Mouse (Mus musculus) brain, adult 2 months (tissue): Measurements from ENCODE around the gene Pank4.
A peak's percentile ranks its signal among the peaks of the same experiment; 100 is the strongest.

Experiments used
- DNase-seq: peaks from one replicate; pipeline ENCODE4 v3.0.0; 2011; ENCODE audit warnings: low read depth, low spot score

Gene Pank4

DNA sequence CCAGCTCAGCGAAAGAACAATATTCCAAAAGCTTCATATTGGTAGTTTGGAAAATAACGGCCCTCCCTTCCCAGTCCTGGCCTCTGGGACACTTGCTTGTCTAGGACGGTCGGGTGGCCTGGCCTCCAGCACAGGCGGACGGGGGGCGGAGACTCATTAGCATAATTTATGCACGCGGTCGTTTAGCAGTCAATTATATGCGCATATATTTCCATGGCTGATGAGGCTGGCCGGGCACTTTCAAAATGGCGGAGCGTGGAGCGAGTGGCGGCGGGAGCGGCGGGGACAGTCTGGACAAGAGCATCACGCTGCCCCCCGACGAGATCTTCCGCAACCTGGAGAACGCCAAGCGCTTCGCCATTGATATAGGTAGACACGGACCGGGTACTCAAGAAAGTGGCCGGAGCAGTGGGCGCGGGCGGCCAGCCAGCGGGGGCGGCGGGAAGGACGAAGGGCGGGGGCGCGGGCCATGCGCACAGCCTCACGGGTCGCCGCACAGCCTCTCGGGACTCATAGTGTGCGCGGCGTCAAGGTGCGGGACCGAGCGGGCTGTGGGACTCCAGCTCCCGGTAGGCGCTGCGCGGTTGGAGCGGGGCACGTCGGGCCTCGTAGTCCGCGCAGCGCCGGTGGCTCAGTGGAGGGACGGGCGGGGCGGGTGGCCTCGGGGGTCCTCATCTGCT lies at the start of gene Pank4:
Gene Pank4 (plus strand): TSS at position 223 of the 680 bp plus-strand sequence.
- DNase-seq = peak; percentile 98

DNA sequence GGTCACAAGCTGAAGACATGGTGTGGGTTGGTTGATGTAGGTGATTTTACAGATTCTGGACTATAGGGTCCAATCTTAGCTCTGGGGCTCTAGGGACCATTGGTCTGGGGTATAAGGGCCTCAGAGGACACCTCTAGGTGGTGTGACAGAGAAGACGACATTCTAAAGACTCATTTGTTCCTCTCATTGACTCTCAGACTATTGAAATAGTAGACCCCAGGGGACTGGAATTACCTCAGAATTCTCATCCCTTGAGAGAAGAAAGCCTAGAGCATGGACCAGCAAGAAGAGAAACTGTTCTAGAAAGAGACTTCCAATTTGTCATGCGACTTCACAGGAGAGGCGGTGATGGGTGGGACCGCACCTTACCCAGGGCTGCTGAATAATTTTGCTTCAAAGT lies 49.7 kb upstream of the Pank4 start:
- DNase-seq = no peak

DNA sequence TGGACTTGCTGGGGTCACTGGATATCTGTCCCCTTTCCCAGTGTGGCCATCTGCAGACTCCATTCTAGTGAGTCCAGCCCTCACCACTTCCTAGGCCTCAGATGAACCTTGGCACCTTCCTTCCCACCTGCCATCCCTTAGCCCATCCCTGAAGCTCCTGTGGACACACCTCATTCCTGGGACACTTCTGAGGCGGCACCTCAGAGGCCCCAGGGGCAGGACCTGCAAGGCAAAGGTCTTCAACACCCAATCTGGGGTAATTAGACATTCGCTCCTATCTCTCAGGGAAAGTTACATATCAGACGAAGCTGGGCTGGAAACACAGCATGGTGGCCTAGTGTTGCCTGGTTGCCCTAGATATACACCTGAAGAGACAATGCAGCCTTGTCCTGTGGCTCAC lies 49.2 kb upstream of the Pank4 start:
- no peak for DNase-seq

DNA sequence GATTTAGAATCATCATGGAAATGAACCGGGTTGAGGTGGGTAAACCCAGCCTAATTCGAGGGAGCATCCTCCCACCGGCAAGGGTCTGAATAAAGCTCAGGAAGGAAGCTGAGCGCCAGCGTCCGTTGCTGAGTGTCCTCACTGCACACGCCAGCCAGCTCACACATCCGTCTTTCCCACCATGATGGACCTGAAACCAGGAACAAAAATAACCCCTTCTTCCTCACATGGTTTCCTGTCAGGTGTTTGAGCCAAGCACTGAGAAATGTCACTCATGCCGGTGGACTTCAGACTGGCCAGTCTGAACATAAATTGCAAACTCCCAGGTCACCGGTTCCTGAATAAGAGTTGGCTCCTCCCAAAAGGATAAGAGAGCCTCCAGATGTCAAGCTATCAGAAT lies 48.6 kb upstream of the Pank4 start:
- DNase-seq = no peak

DNA sequence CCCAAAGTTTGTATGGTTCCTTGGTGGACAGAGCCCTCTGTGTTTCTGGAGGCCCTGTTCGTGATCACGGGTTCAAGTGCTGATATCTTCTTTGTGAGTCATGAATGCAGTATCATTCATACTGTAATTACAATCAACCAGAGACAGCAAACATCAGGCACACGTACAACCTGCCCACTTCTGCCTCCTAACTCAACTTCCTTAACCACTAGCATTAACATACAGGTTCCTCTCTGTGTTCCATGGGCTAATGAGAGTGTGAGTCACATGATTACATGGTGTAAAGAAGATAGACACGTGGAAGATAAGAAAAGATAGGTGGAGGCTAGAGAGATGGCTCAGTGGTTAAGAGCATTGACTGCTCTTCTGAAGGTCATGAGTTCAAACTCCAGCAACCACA lies 47.3 kb upstream of the Pank4 start:
- no peak for DNase-seq

DNA sequence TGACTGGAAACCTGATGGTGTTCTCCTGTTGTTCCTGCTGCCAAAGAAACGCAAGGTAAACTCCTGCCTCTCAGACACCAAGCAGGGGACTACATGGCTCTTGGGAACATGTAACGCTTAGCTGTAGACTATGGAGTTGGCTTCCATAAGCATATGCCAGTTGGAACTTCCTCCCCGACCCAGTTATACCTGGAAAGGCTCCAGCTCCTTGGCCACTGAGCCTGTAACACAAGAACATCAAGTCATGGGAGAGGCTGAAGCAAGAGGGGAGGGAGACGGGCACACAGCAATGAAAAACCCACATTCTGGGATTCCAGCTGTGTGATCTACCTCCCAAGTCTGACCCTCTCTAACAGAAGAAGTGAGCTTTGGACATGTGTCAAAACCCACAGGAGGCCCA lies 41.6 kb upstream of the Pank4 start:
- DNase-seq = peak; percentile 69

DNA sequence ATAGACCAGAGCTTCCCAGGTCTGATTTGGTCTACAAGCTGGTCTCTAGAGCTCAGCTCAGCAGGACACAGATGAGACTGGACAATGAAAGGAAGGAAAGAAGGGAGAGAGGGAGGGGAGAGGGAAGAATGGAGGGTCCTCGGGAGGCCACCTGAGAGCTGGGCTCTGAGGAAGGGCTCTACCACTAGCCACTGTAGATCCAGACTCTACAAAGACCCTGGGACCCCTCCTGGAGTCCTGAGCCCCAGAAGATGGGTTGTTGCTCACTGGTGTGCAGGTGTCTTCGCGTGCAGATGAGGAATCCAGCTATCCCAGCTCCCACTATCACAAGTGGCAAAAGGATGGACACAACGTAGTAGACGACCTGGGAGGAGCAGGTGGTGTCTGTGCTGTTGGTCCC lies 41.0 kb upstream of the Pank4 start:
- no peak for DNase-seq

DNA sequence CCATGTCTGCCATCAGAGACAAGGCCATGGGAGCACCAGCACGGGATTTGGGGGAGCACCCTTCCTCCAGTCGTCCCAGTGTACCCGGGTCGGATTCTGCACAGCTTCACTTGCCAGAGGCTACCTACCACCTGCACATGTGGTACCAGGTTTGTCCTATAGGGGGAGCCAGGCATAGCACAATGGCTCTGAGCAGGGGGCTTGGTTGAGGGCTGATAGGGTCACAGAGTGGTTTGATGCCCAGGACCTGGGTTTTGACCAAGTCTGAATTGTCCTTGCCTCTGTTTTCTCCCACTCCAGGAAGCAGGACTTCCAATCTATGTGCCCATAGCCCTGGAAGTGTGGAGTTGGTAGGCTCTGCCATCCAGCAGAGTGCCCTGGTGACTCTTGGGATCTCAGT lies 38.5 kb upstream of the Pank4 start:
- no peak for DNase-seq

DNA sequence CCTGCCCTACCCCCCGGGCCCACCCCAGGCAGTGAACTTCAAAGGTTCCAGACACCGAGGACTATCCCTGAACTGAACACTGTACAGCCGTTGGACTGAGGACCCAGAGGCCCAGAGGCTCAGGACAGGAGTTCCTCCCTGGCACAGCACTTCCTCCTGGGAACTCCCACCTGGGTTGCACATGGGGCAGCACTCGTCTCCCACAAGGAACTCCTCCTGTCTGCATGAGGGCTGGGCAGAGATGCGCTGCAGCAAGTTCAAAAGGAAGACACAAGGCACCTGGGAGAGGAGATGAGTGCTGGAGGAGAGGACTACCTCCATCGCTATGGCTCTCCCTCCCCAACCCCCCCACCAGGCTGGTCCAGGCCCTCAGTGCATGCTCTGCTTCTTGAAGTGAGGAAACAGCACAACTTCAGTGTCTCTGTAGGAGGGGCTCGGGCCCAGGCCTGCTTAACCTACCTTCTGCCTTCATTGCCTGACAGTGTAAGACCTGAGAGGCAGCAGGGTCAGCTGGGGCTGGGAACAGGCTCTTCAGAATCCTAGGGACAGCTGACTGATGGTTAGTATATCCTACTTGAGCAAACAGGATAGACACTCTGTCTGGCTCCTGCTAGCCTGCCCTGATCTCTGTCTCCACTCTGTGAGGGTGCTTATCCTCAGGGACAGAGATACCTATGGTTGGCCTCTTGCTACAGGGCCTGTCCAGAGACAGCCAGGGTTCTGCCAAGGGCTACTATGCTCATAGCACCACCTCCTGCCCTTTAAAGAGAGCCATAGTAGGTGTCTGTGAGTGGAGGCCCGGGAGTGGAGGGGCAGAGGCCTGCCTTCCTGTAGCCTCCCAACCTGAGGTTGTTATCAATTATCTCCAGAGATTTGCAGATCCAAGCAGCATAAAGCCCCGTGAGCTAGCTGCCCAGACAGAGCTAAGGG lies 36.7 kb upstream of the Pank4 start:
- no peak for DNase-seq

DNA sequence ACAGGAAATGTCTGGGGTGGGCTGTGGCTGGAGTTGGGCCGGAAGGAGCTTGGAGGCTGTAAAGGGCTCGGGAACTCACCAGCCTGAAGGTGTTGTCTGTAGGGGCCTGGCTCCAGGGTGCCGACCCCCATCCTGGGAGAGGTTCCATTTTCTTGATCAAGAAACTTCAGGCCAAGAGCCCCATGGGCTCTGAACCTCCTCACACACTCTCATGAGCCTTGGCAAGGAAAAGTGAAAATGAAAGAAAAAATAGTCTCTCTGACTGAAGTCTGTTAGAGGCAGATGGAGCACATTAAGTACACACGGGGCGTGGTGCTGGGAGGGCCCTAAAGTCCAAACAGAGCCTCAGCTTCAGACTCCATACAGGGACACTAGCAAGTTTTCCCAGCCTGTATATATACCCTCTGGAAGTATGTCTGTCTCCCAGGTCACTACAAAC lies 36.0 kb upstream of the Pank4 start:
- DNase-seq = no peak

DNA sequence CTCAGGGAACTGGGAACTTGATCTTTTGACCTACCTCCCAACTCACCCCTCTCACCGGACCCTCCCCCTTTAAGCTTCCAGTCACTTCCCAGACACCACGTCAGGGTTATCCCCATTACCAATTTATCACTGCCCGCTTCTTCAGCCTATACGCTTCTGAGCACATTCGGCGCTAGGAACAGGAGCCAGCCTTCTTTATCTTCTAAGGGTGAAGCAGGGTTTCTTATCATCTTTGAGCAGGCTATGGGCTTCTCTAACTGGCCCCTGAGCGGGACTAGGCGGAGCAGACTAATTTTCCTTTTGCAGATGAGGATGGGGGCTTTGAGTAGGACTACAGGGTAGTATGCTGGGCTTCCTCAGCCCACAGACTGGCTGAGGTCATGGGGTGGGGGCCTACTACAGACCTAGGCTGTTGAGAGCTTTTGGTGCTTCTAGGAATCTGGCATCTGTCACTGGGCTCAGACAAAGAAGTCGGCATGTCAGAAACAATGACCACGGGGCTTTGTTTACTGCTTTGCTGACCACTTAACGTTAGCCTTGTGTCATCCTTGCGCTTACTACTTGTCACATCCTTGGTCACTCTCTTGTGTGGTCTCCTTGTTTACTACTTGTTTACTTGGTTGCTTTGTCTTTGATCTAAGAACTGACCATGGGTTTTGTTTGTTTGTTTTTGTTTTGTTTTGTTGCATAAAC lies 35.4 kb upstream of the Pank4 start, which contains the start of gene Tnfrsf14:
Gene Tnfrsf14 (minus strand): TSS at position 169 of the 693 bp plus-strand sequence.
- no peak for DNase-seq

DNA sequence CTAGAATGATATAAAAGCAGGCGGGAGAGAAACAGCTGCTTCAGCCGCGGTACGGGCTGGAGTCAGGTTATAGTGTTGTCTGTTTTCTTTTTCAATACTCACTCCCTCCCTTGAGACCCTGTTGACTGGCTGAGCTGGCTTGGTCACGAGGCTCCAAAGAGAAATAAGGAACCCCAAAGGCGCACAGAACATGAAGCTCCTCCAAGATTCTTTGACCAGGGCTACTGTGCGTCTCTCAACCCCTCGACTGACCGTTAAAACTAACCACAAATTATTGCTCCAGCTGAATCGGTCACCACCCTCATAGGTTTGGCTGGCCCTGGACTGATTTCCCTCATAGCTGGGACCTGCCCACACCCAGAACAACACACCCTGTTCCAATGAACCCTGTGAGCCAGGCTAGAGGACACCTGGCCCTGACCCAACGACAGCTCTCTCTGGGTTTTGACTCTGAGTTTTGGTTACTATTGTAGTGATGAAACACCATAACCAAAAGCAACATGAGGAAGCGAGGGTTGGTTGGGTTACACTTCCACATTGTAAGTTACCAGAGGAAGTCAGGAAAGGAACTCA lies 34.7 kb upstream of the Pank4 start:
- no peak for DNase-seq

DNA sequence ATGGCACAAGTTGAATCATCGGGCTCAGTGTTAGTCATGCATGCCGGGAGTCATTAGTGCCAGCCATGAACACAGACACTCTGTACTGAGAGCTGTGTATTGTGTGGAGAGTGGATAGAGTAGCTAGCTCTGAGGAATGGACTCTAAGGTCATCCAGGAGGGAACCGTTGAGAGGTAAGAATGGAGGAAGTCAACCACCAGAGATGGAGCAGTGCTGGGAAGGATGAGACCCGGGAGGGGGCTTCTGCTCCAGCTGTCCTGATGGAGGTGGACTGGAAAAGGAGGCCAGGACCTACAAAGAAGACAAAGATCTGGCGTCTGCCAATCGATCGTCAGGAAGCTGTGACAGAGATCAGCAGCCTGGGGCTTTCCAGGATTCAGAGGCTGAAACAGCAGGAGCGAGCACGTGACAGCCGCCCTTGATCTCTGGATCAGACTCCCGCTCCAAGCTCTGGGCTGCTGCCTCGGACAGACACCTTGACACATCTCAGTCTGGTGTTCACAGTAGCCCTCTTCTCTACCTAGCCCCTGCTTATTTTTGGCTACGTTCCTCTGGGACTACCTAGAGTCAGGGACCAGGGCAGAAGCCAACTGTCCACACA lies 30.5 kb upstream of the Pank4 start:
- DNase-seq = no peak

DNA sequence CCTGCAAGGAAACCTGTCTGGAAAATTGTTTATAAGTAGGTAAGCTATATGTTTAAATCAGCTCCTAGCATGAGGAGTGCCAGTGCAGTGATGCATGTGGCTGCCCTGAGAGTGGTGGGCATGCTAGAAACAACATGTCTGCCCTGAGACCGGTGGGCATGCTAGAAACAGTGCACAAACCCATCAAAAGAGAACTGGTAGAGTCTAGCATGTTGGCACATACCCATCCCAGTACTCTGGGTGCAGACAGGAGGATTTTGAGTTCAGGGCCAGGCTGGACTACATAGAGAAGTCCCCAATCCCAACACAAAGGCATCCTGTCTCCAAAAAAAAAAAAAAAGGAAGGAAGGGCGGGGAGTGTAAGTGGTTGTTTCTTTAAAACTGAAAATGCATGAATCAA lies 29.1 kb upstream of the Pank4 start:
- no peak for DNase-seq

DNA sequence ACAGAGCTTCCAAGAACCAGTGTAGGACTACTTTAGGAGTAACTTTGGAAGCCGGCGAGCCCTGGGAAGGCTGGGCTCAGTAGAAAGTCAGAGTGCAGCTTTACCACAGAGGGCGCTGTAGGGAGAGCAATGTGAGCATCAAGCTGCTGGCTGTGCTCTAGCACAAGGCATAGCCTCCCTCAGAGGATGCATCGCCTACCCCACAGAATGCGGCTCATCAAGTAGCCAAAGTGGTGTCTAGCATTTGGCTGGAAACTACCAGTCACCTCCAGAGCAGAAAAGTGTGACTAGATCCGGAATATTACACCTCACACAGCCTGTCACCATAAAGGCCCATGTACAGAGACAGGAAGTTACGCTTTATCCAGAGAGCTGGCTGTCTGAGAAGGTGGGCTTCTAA lies 28.1 kb upstream of the Pank4 start:
- DNase-seq = no peak

DNA sequence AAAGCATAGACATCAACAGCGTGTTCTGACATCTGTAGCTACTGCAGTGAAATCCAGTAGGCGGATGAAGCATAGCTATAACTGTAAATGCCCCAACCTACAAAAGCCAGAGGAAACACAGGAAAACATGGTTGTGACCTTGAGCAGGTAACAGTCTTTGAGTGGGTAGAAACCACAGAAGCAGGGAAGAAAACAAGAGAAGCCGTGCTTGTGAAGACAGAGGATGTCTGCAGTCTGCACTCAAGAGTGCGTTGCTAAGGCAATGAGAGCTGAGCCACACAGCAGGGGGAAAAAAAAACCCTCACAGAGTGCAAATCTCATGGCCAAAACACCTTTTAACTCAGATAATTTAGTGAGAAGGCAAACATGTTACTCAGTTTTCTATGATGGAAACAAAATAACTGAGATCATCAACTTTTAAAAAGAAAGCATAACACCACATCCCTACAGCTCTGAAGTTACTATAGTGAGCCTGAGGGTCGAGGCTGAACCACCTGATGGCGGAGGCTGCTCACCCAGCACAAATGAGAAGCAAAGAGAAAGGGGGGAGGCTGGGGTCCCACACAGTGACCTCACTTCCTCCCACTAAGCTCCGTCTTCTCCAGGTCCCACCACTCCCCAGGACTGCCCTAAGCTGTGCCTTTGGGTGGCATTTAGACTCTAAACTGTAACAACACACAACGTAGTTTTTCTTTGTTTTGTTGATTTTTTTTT lies 27.2 kb upstream of the Pank4 start:
- no peak for DNase-seq

DNA sequence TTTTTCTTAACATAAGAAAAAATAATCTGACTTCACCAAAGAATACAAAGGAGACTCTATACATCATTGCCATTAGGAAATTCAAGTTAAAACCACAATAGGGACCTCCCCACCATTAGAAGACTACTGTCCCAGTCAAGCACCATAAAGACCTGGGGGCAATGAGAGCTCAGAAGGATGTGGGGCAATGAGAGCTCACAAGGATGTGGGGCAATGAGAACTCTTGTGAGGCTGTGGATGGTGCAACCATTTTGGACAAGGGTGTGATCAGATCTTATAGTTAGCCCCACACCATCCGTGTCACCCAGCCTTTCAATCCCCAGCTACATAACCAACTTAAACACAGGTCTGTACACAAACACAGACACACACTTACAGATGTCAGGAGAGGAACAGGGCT lies 26.2 kb upstream of the Pank4 start:
- no peak for DNase-seq

DNA sequence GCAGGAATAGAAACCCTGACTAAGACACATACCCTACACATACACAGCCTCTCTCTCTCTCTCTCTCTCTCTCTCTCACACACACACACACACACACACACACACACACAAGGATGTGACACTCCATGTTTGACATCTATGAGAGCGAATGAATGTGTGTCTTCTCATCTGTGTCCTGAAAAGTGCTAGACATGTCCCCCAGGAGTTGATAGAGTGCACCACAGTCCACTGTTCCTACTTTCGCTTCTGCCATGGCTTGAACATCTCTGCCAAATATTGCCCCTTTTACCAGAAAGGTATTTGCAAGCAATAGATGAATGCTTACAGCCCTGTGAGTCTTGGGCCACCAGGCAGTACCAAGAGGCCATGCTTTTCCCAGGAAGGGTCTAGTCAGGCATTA lies 23.8 kb upstream of the Pank4 start:
- no peak for DNase-seq

DNA sequence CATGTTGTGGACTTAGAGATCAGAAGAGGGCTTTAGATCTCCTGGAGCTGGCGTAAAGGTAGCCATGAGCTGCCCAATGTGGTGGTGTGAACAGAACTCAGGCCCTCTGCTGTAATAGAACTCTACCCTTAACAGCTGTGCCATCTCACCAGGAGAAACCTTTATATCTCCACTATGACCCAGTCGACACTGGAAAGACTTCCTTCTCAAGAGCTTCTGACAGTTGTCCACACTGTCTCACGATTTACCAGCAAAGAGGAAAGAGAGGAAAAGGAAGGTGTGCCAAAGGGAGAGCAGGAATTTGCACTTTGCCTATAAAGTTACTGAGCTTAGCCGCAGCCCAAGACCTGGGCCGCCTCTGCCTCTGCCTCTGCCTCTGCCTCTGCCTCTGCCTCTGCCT lies 22.1 kb upstream of the Pank4 start:
- DNase-seq = no peak

DNA sequence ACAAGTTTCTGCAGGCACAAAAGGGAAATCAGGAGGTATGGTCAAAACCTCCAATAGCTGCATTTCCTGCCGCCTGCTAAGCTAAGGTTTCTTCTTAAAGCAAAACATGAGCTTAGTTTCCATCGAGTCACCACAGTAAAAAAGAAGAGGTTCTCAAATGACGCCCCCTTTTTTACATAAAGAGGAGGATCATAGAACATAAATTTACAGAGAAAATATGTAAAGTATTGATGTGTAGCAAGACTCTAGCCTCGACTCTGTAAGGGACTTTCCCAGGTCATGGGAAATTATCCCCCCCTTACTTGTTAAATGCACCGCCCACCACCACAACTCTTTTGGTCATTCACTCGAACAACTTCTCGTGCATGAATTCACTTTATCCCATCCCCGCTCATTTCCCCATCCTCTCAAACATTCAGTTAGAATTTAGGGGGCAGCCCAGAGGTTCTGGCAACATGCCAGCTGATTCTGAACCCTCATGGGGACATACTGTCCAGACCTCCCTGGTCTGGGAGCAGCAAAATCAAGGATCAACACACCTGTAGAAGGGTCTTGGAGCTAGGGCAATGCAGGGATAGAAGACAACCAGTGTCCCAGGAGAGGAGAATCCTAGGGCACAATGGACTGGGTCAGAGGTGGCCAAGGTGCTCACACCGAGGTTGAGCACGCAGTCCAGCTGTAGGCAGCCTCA lies 21.1 kb upstream of the Pank4 start:
- no peak for DNase-seq
